Mouse (Mus musculus) intestine, postnatal 0 days (tissue): ENCODE data around the gene Arhgef28. TPM values are rescaled to one million over a fixed set of nuclear protein-coding genes. Genes with fewer than 3 reads are reported as not detected.

Experiments
- ATAC-seq: fragments of 200-750 bp; cut with Nextera tagmentation; 2 replicates; pipeline ENCODE4 v1.8.0; 2017; ENCODE audit warnings: mild to moderate bottlenecking, moderate TSS enrichment, moderate library complexity
- H3K27ac ChIP-seq: fragments of 300-500 bp; sonication (generic); 2 replicates; pipeline ENCODE4 v1.5.1; 2014; ENCODE audit warnings: mild to moderate bottlenecking, low read depth, low read length, moderate library complexity
- H3K27me3 ChIP-seq: fragments of 300-500 bp; sonication (generic); replicated peaks from 2 replicates; pipeline ENCODE4 v1.6.1; 2014; ENCODE audit warnings: low read length, mixed read lengths; ENCODE audit not compliant: control insufficient read depth, insufficient read depth
- H3K36me3 ChIP-seq: fragments of 300-500 bp; sonication (generic); 2 replicates; pipeline ENCODE4 v1.6.1; 2014; ENCODE audit warnings: mild to moderate bottlenecking, moderate library complexity; ENCODE audit not compliant: control insufficient read depth, insufficient read depth
- H3K4me1 ChIP-seq: fragments of 300-500 bp; sonication (generic); replicated peaks from 2 replicates; pipeline ENCODE4 v1.6.1; 2014; ENCODE audit warnings: antibody characterized with exemption, low read length, mixed read lengths; ENCODE audit not compliant: control insufficient read depth, insufficient read depth
- H3K4me2 ChIP-seq: fragments of 300-500 bp; sonication (generic); replicated peaks from 2 replicates; pipeline ENCODE4 v1.6.1; 2014; ENCODE audit warnings: low read depth, mild to moderate bottlenecking, moderate library complexity
- H3K4me3 ChIP-seq: fragments of 300-500 bp; sonication (generic); 2 replicates; pipeline ENCODE4 v1.5.1; 2014; ENCODE audit warnings: low read depth, low read length
- H3K9ac ChIP-seq: fragments of 300-500 bp; sonication (generic); 2 replicates; pipeline ENCODE4 v1.6.1; 2014; ENCODE audit warnings: mild to moderate bottlenecking, low read depth, low read length
- H3K9me3 ChIP-seq: fragments of 300-500 bp; sonication (generic); 2 replicates; pipeline ENCODE4 v1.6.1; 2016; ENCODE audit warnings: mixed run types; ENCODE audit not compliant: control insufficient read depth
- CTCF ChIP-seq: sonication (generic); IDR thresholded peaks from 2 replicates; pipeline ENCODE4 v1.5.1; 2016; ENCODE audit warnings: low read depth, mild to moderate bottlenecking, control low read depth, antibody characterized with exemption, moderate library complexity
- WGBS: fragments of 180-500 bp; shearing (Covaris S2); extraction: QIAGEN DNeasy Blood & Tissue Kit; methylation state at CpG from one replicate; pipeline ENCODE4 v1.1.7; 2014; 5-methylcytosine and 5-hydroxymethylcytosine counted together
- polyA plus RNA-seq: library from polyadenylated mRNA; unstranded; fragments of >200 nt; fragmentation: Nextera tagmentation; extraction: Ambion mirVana; gene quantifications from 2 replicates; pipeline ENCODE4 v1.2.1, GENCODE M21; 2015

Gene Arhgef28
- polyA plus RNA-seq, 1 experiment from 2014 or later = 13.8 TPM

- 89% methylated on average over 10 of the region's 10 CpGs for WGBS
- Histone ChIP-seq H3K4me2 (no peak overlapping the region), H3K36me3 (no peaks in the 10 kb centered on the region), H3K27ac (no peak overlapping the region), H3K27me3 (no peaks in the 10 kb centered on the region), H3K9ac (no peak overlapping the region), H3K9me3 (no peaks in the 10 kb centered on the region), H3K4me1 (peaks cover 3% of the 10 kb centered on the region; the same call in 1 of the 2 replicates), H3K4me3 (no peak overlapping the region)
- no peak for ATAC-seq
- TF ChIP-seq CTCF = no peak
Observed at GRCm38 (mm10) chr13:98143000-98143399, 63.2 kb downstream of the Arhgef28 start.

GRCm38 (mm10) chr13:98140626-98141025, 65.6 kb downstream of the Arhgef28 start:
- no peak overlapping the region for H3K9ac ChIP-seq
- no peak overlapping the region for H3K4me2 ChIP-seq
- no peaks in the 10 kb centered on the region for H3K4me1 ChIP-seq
- WGBS = 74% methylated on average over 9 of the region's 9 CpGs
- H3K36me3 ChIP-seq = no peaks in the 10 kb centered on the region
- ATAC-seq = 0 out of 2 replicates have a peak, but pooled peaks have one; percentile 31
- H3K27ac ChIP-seq = no peak overlapping the region
- H3K4me3 ChIP-seq = no peak overlapping the region
- H3K9me3 ChIP-seq = no peaks in the 10 kb centered on the region
- no peaks in the 10 kb centered on the region for H3K27me3 ChIP-seq
- no peak for TF ChIP-seq CTCF

GRCm38 (mm10) chr13:98138786-98139185, 67.5 kb downstream of the Arhgef28 start:
- no peaks in the 10 kb centered on the region for H3K27me3 ChIP-seq

GRCm38 (mm10) chr13:98135890-98136555, 70.2 kb downstream of the Arhgef28 start:
- no peaks in the 10 kb centered on the region for H3K4me1 ChIP-seq
- H3K4me3 ChIP-seq = no peak overlapping the region
- H3K36me3 ChIP-seq = no peaks in the 10 kb centered on the region
- 48% methylated on average over 12 of the region's 12 CpGs for WGBS
- ATAC-seq = no peak
- no peaks in the 10 kb centered on the region for H3K27me3 ChIP-seq
- no peak overlapping the region for H3K27ac ChIP-seq
- no peaks in the 10 kb centered on the region for H3K9me3 ChIP-seq
- no peak overlapping the region for H3K9ac ChIP-seq
- TF ChIP-seq CTCF = no peak
- H3K4me2 ChIP-seq = no peak overlapping the region

More at GRCm38 (mm10) chr13:98138786-98139185, 67.5 kb downstream of the Arhgef28 start:
- H3K36me3 ChIP-seq = no peaks in the 10 kb centered on the region
- H3K4me2 ChIP-seq = no peak overlapping the region
- no peak overlapping the region for H3K27ac ChIP-seq
- ATAC-seq = no peak
- no peaks in the 10 kb centered on the region for H3K4me1 ChIP-seq
- H3K9ac ChIP-seq = no peak overlapping the region
- TF ChIP-seq CTCF = no peak
- no peak overlapping the region for H3K4me3 ChIP-seq
- no peaks in the 10 kb centered on the region for H3K9me3 ChIP-seq
- 81% methylated on average over 4 of the region's 4 CpGs for WGBS

GRCm38 (mm10) chr13:98132951-98133350, 73.3 kb downstream of the Arhgef28 start:
- Histone ChIP-seq H3K9me3 (no peaks in the 10 kb centered on the region), H3K9ac (no peak overlapping the region), H3K36me3 (no peaks in the 10 kb centered on the region), H3K27me3 (no peaks in the 10 kb centered on the region), H3K4me1 (no peaks in the 10 kb centered on the region), H3K4me2 (no peak overlapping the region), H3K4me3 (no peak overlapping the region), H3K27ac (no peak overlapping the region)
- no peak for TF ChIP-seq CTCF
- WGBS = 75% methylated on average over 5 of the region's 5 CpGs
- ATAC-seq = no peak

GRCm38 (mm10) chr13:98132264-98132663, 74.0 kb downstream of the Arhgef28 start:
- Histone ChIP-seq H3K9me3 (no peaks in the 10 kb centered on the region), H3K9ac (no peak overlapping the region), H3K36me3 (no peaks in the 10 kb centered on the region), H3K4me2 (no peak overlapping the region), H3K4me1 (no peaks in the 10 kb centered on the region), H3K27ac (no peak overlapping the region), H3K4me3 (no peak overlapping the region), H3K27me3 (no peaks in the 10 kb centered on the region)
- no peak for ATAC-seq
- no peak for TF ChIP-seq CTCF
- WGBS = 82% methylated on average over 6 of the region's 6 CpGs
